Mouse (Mus musculus) intestine, embryonic 15.5 days (tissue): ENCODE data around the gene Hpn. TPM values are rescaled to one million over a fixed set of nuclear protein-coding genes. Genes with fewer than 3 reads are reported as not detected.

Experiments
- ATAC-seq: fragments of 200-750 bp; cut with Nextera tagmentation; 2 replicates; pipeline ENCODE4 v1.8.0; 2017; ENCODE audit warnings: moderate TSS enrichment, moderate library complexity
- H3K27ac ChIP-seq: fragments of 300-500 bp; sonication (generic); 2 replicates; pipeline ENCODE4 v1.5.1; 2015; ENCODE audit warnings: mild to moderate bottlenecking, inconsistent platforms
- H3K27me3 ChIP-seq: fragments of 300-500 bp; sonication (generic); replicated peaks from 2 replicates; pipeline ENCODE4 v1.6.1; 2015; ENCODE audit warnings: inconsistent platforms
- H3K36me3 ChIP-seq: fragments of 300-500 bp; sonication (generic); 2 replicates; pipeline ENCODE4 v1.6.1; 2015; ENCODE audit warnings: inconsistent platforms
- H3K4me1 ChIP-seq: fragments of 300-500 bp; sonication (generic); replicated peaks from 2 replicates; pipeline ENCODE4 v1.6.1; 2015; ENCODE audit warnings: inconsistent platforms
- H3K4me2 ChIP-seq: fragments of 300-500 bp; sonication (generic); replicated peaks from 2 replicates; pipeline ENCODE4 v1.6.1; 2015; ENCODE audit warnings: mild to moderate bottlenecking, inconsistent platforms
- H3K4me3 ChIP-seq: fragments of 300-500 bp; sonication (generic); replicated peaks from 2 replicates; pipeline ENCODE4 v1.5.1; 2015; ENCODE audit warnings: inconsistent platforms
- H3K9ac ChIP-seq: fragments of 300-500 bp; sonication (generic); 2 replicates; pipeline ENCODE4 v1.6.1; 2015; ENCODE audit warnings: inconsistent platforms
- H3K9me3 ChIP-seq: fragments of 300-500 bp; sonication (generic); 2 replicates; pipeline ENCODE4 v1.6.1; 2016; ENCODE audit warnings: inconsistent platforms
- WGBS: fragments of 180-500 bp; shearing (Covaris S2); methylation state at CpG from one replicate; pipeline ENCODE4 v1.1.7; 2015; 5-methylcytosine and 5-hydroxymethylcytosine counted together
- polyA plus RNA-seq: library from polyadenylated mRNA; unstranded; fragments of >200 nt; fragmentation: Nextera tagmentation; extraction: Ambion mirVana; gene quantifications from 2 replicates; pipeline ENCODE4 v1.2.1, GENCODE M21; 2015

Hpn gene
- polyA plus RNA-seq, 1 experiment from 2014 or later = 37.9 TPM

- no peaks in the 10 kb centered on the region for H3K36me3 ChIP-seq
- no peak overlapping the region for H3K4me3 ChIP-seq
- ATAC-seq = no peak
- H3K9me3 ChIP-seq = no peaks in the 10 kb centered on the region
- H3K27me3 ChIP-seq = peaks cover under 1% of the 10 kb centered on the region; the same call in 1 of the 2 replicates
- no peak overlapping the region for H3K9ac ChIP-seq
- no peak overlapping the region for H3K4me2 ChIP-seq
- no peak overlapping the region for H3K27ac ChIP-seq
- WGBS = 88% methylated on average over 5 of the region's 5 CpGs
- peaks cover 8% of the 10 kb centered on the region; the same call in 1 of the 2 replicates for H3K4me1 ChIP-seq
Measured at GRCm38 (mm10) chr7:31119556-31119955, 4.5 kb upstream of the Hpn start.

GRCm38 (mm10) chr7:31118486-31118885, 3.4 kb upstream of the Hpn start:
- 83% methylated on average over 7 of the region's 7 CpGs for WGBS
- no peaks in the 10 kb centered on the region for H3K9me3 ChIP-seq
- no peak overlapping the region for H3K9ac ChIP-seq
- no peak overlapping the region for H3K27ac ChIP-seq
- H3K36me3 ChIP-seq = no peaks in the 10 kb centered on the region
- no peak overlapping the region for H3K4me3 ChIP-seq
- no peak overlapping the region for H3K4me2 ChIP-seq
- H3K4me1 ChIP-seq = peaks cover 8% of the 10 kb centered on the region; the same call in 1 of the 2 replicates
- no peaks in the 10 kb centered on the region for H3K27me3 ChIP-seq
- no peak for ATAC-seq

GRCm38 (mm10) chr7:31117465-31117864, 2.4 kb upstream of the Hpn start:
- H3K9ac ChIP-seq = no peak overlapping the region
- WGBS = 87% methylated on average over 11 of the region's 11 CpGs
- H3K9me3 ChIP-seq = no peaks in the 10 kb centered on the region
- no peak overlapping the region for H3K27ac ChIP-seq
- no peak for ATAC-seq
- no peaks in the 10 kb centered on the region for H3K27me3 ChIP-seq
- H3K36me3 ChIP-seq = no peaks in the 10 kb centered on the region
- H3K4me1 ChIP-seq = peaks cover 8% of the 10 kb centered on the region; the same call in 1 of the 2 replicates
- H3K4me2 ChIP-seq = no peak overlapping the region
- H3K4me3 ChIP-seq = no peak overlapping the region

GRCm38 (mm10) chr7:31116721-31117145, 1.6 kb upstream of the Hpn start:
- no peak for ATAC-seq

GRCm38 (mm10) chr7:31115587-31116043, 525 bp upstream of the Hpn start:
- 26% methylated on average over 17 of the region's 17 CpGs for WGBS
- Histone ChIP-seq H3K27me3 (no peaks in the 10 kb centered on the region), H3K9me3 (no peaks in the 10 kb centered on the region), H3K27ac (no peak overlapping the region), H3K4me2 (peak overlapping the region; percentile 56), H3K36me3 (no peaks in the 10 kb centered on the region), H3K9ac (no peak overlapping the region), H3K4me1 (peaks cover 15% of the 10 kb centered on the region; the same call in 1 of the 2 replicates), H3K4me3 (no peak overlapping the region)
- peak; percentile 74 for ATAC-seq

More at GRCm38 (mm10) chr7:31116721-31117145, 1.6 kb upstream of the Hpn start:
- no peaks in the 10 kb centered on the region for H3K9me3 ChIP-seq
- no peak overlapping the region for H3K27ac ChIP-seq
- H3K27me3 ChIP-seq = no peaks in the 10 kb centered on the region
- WGBS = 56% methylated on average over 16 of the region's 16 CpGs
- H3K4me3 ChIP-seq = no peak overlapping the region
- H3K4me2 ChIP-seq = no peak overlapping the region
- no peaks in the 10 kb centered on the region for H3K36me3 ChIP-seq
- no peak overlapping the region for H3K9ac ChIP-seq
- peaks cover 8% of the 10 kb centered on the region; the same call in 1 of the 2 replicates for H3K4me1 ChIP-seq

GRCm38 (mm10) chr7:31114646-31115045, 444 bp downstream of the Hpn start:
- Histone ChIP-seq H3K9ac (peak overlapping the region; percentile 45), H3K4me3 (peak overlapping the region; percentile 35), H3K36me3 (no peaks in the 10 kb centered on the region), H3K27me3 (no peaks in the 10 kb centered on the region), H3K4me2 (peak overlapping the region; percentile 56), H3K27ac (peak overlapping the region; percentile 66; the same call in 1 of the 2 replicates), H3K9me3 (no peaks in the 10 kb centered on the region), H3K4me1 (peaks cover 15% of the 10 kb centered on the region; the same call in 1 of the 2 replicates)
- 47% methylated on average over 10 of the region's 10 CpGs for WGBS
- ATAC-seq = peak; percentile 63

GRCm38 (mm10) chr7:31113800-31114199, 1.3 kb downstream of the Hpn start:
- H3K9me3 ChIP-seq = no peaks in the 10 kb centered on the region
- 67% methylated on average over 6 of the region's 6 CpGs for WGBS
- no peak overlapping the region for H3K4me3 ChIP-seq
- no peaks in the 10 kb centered on the region for H3K27me3 ChIP-seq
- peaks cover 15% of the 10 kb centered on the region; the same call in 1 of the 2 replicates for H3K4me1 ChIP-seq
- no peak overlapping the region for H3K9ac ChIP-seq
- ATAC-seq = no peak
- H3K36me3 ChIP-seq = no peaks in the 10 kb centered on the region
- H3K4me2 ChIP-seq = peak overlapping the region; percentile 56
- H3K27ac ChIP-seq = no peak overlapping the region

- no peaks in the 10 kb centered on the region for H3K9me3 ChIP-seq
- H3K4me1 ChIP-seq = peaks cover 15% of the 10 kb centered on the region; the same call in 1 of the 2 replicates
- no peaks in the 10 kb centered on the region for H3K27me3 ChIP-seq
- H3K9ac ChIP-seq = no peak overlapping the region
- H3K36me3 ChIP-seq = no peaks in the 10 kb centered on the region
- H3K27ac ChIP-seq = no peak overlapping the region
- H3K4me2 ChIP-seq = no peak overlapping the region
- no peak overlapping the region for H3K4me3 ChIP-seq
- no peak for ATAC-seq
- 37% methylated on average over 4 of the region's 4 CpGs for WGBS
Measured at GRCm38 (mm10) chr7:31112036-31112435, 3.1 kb downstream of the Hpn start.

- Histone ChIP-seq H3K4me1 (peaks cover 15% of the 10 kb centered on the region; the same call in 1 of the 2 replicates), H3K9me3 (no peaks in the 10 kb centered on the region), H3K27ac (no peak overlapping the region), H3K27me3 (no peaks in the 10 kb centered on the region), H3K36me3 (no peaks in the 10 kb centered on the region), H3K9ac (no peak overlapping the region), H3K4me2 (no peak overlapping the region), H3K4me3 (no peak overlapping the region)
- 73% methylated on average over 15 of the region's 15 CpGs for WGBS
- no peak for ATAC-seq
Measured at GRCm38 (mm10) chr7:31110861-31111385, 4.2 kb downstream of the Hpn start.

GRCm38 (mm10) chr7:31109796-31110195, 5.3 kb downstream of the Hpn start:
- H3K4me3 ChIP-seq = no peak overlapping the region
- no peak for ATAC-seq
- 0 out of 2 replicates have a peak, but pooled peaks cover 7% of the 10 kb centered on the region for H3K4me1 ChIP-seq
- no peak overlapping the region for H3K4me2 ChIP-seq
- no peaks in the 10 kb centered on the region for H3K27me3 ChIP-seq
- no peak overlapping the region for H3K9ac ChIP-seq
- H3K27ac ChIP-seq = no peak overlapping the region
- no peaks in the 10 kb centered on the region for H3K9me3 ChIP-seq
- no peaks in the 10 kb centered on the region for H3K36me3 ChIP-seq
- 86% methylated on average over 5 of the region's 5 CpGs for WGBS

GRCm38 (mm10) chr7:31109091-31109490, 6.0 kb downstream of the Hpn start:
- no peak overlapping the region for H3K9ac ChIP-seq
- no peak overlapping the region for H3K4me3 ChIP-seq
- H3K27ac ChIP-seq = no peak overlapping the region
- no peaks in the 10 kb centered on the region for H3K27me3 ChIP-seq
- H3K9me3 ChIP-seq = no peaks in the 10 kb centered on the region
- ATAC-seq = 0 out of 2 replicates have a peak, but pooled peaks have one; percentile 14
- H3K4me2 ChIP-seq = no peak overlapping the region
- H3K4me1 ChIP-seq = 0 out of 2 replicates have a peak, but pooled peaks cover 7% of the 10 kb centered on the region
- WGBS = 40% methylated on average over 7 of the region's 7 CpGs
- no peaks in the 10 kb centered on the region for H3K36me3 ChIP-seq

GRCm38 (mm10) chr7:31107781-31108180, 7.3 kb downstream of the Hpn start:
- no peak for ATAC-seq
- Histone ChIP-seq H3K4me3 (no peak overlapping the region), H3K4me1 (0 out of 2 replicates have a peak, but pooled peaks cover 7% of the 10 kb centered on the region), H3K9ac (no peak overlapping the region), H3K27me3 (no peaks in the 10 kb centered on the region), H3K4me2 (no peak overlapping the region), H3K36me3 (no peaks in the 10 kb centered on the region), H3K9me3 (no peaks in the 10 kb centered on the region), H3K27ac (no peak overlapping the region)
- WGBS = 86% methylated on average over 11 of the region's 11 CpGs

- Histone ChIP-seq H3K36me3 (no peaks in the 10 kb centered on the region), H3K4me2 (no peak overlapping the region), H3K27ac (no peak overlapping the region), H3K9ac (no peak overlapping the region), H3K27me3 (no peaks in the 10 kb centered on the region), H3K4me1 (0 out of 2 replicates have a peak, but pooled peaks cover 2% of the 10 kb centered on the region), H3K4me3 (no peak overlapping the region), H3K9me3 (no peaks in the 10 kb centered on the region)
- 50% methylated on average over 3 of the region's 3 CpGs for WGBS
- no peak for ATAC-seq
Measured at GRCm38 (mm10) chr7:31106166-31106565, 8.9 kb downstream of the Hpn start.
